9 mouse cellular contexts compared by ENCODE assay signal in the genomic region with DNA sequence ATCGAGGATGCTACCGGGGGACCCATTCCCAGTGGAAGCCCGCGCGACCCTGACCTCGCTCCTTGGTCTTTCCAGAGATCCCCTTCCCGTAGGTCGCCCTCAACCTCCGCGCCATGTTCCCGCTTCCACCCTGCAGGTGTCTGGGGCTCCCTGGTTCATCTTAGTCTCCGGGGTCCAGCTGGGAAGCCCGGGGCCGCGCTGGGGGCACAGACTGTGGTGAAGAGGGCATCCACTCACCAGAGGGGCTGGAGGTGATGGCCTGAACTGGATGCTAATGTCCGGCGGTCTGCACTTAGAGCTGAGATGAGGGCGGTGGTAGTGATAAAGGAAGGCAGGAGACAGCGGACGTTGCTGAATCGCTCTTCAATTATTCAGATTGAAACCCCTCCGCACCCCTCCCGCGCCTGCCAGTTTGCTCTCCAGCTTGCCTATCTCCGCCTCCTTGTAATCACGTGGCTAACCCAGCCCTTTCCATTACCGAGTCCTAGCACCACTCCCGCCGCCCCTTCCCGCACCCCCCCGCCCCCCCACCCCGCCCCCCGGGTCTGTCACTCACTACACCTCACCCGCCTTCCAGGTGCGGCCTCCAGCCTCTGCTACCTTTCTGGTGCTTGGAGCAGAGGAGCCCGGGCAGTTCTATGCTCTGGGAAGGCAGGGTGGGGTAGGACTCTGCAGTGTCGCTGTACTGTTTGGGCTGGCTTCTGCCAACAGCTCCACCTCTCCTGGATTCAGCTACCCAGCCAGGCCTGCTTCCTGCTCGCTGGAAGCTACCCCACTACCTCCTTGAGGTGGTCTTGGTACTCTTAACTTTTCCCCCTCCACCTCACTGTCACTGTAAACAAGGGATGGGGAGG. TPM values are rescaled to one million over a fixed set of nuclear protein-coding genes. Genes with fewer than 3 reads are reported as not detected.
A peak's percentile ranks its signal among the peaks of the same experiment; 100 is the strongest.
DNase-seq lines count a peak whose midpoint lies in the region; ATAC-seq and TF ChIP-seq lines count a peak whose summit lies in the region.
"Had no signal": no experiment of that assay in that cellular context is flagged by ENCODE, and none has a peak within 500 bp of the region (broad histone marks: within the 10 kb centered on the region; RNA-seq: fewer than 3 reads in every experiment).

A gene (minus strand): TSS at position 445 of the 854 bp plus-strand sequence.

- no peak for ATAC-seq in heart, embryonic 14.5 days (ENCODE audit: insufficient number of reproducible peaks, insufficient read depth, low FRiP score, low read depth)

- intact Hi-C loops in left cerebral cortex, postnatal 25 days (cut with DNase I) = loop anchor here (2.0 to 5.0 kb wide), 4 partner anchors 19 to 218 kb away; a partner anchor contains a TSS
- intact Hi-C loops in gastrocnemius, adult 2 months (cut with DNase I) = no loop called here

- H3K4me3 ChIP-seq in heart, embryonic 14.5 days (ENCODE audit: control insufficient read depth in 1 of 2, insufficient read depth in 1 of 2, low read depth in 1 of 2, low read length in 2 of 2) = peak within 1 kb of the TSS; percentile 5 to 19; a peak in 3 of 4 replicates
- H3K4me3 ChIP-seq in gastrocnemius, adult 2 months = no peak within 1 kb of the TSS

- no peak for TF ChIP-seq CTCF in gastrocnemius, adult 2 months (IDR thresholded peaks at IDR 0.05)

- no peaks in the 10 kb centered on the region for H3K9me3 ChIP-seq in heart, embryonic 14.5 days (ENCODE audit: control insufficient read depth, low read length)

- no peak for DNase-seq in heart, adult 18-20 months
- DNase-seq in cerebellum, postnatal 10 days = peak; percentile 93 to 94
- peak; percentile 72 to 73 for DNase-seq in frontal cortex, postnatal 14 days (ENCODE audit: low spot score in 2 of 2)
- DNase-seq in left cerebral cortex, postnatal 25 days (ENCODE audit: low spot score in 2 of 2) = peak; percentile 75 to 88
- peak; percentile 83 to 87 for DNase-seq in right cerebral cortex, adult 2 months (ENCODE audit: low spot score in 2 of 2)
- DNase-seq in gastrocnemius, adult 2 months = no peak
- no peak for DNase-seq in kidney, postnatal 14 days

- H3K27ac ChIP-seq in heart, embryonic 14.5 days (replicated peaks in 1 of 2; ENCODE audit: control insufficient read depth in 1 of 2, insufficient read depth in 1 of 2, low read depth in 2 of 2, low read length in 2 of 2) = no peak within 1 kb of the TSS
- no peak within 1 kb of the TSS for H3K27ac ChIP-seq in gastrocnemius, adult 2 months

- WGBS in heart, embryonic 14.5 days = 2% methylated on average over 33 of the region's 38 CpGs

- no peak within 1 kb of the TSS for H3K9ac ChIP-seq in heart, embryonic 14.5 days (ENCODE audit: low read length)

- no peaks in the 10 kb centered on the region for H3K36me3 ChIP-seq in heart, embryonic 14.5 days (ENCODE audit: control insufficient read depth, insufficient read depth, low read length)

- peaks cover 0 to 3% of the 10 kb centered on the region in 2 experiments; a peak in 1 of 4 replicates for H3K4me1 ChIP-seq in heart, embryonic 14.5 days (ENCODE audit: control insufficient read depth in 2 of 2, insufficient read depth in 2 of 2, low read length in 2 of 2)

- H3K4me2 ChIP-seq in heart, embryonic 14.5 days (ENCODE audit: low read length) = peak within 1 kb of the TSS; percentile 35

- peaks cover 42% of the 10 kb centered on the region for H3K27me3 ChIP-seq in heart, embryonic 14.5 days (ENCODE audit: control insufficient read depth, insufficient read depth, low read length)
- H3K27me3 ChIP-seq: CH12.LX had no signal

RNA-seq across cellular contexts. Expression of the gene that starts here (rescaled TPM):
- 0.62 and 0.66 TPM in 2 replicates for polyA plus RNA-seq in heart, embryonic 14.5 days (2014; fragmentation: Nextera tagmentation; extraction: Ambion mirVana)
- not detected for total RNA-seq in heart, adult 18-20 months (2021)
- 10 to 100 TPM; 52.1 to 52.6 TPM for total RNA-seq in left cerebral cortex, postnatal 25 days (2021)
- under 1 TPM; 0.03 to 0.05 TPM for total RNA-seq in gastrocnemius, adult 2 months (2021)
- total RNA-seq: CH12.LX had no signal

Comparison
In these comparisons a context has a peak if more than half of its experiments do, and no peak if none do; other contexts are left out.
1. RNA of the gene that starts here (total RNA-seq): 52.1 to 52.6 TPM in left cerebral cortex, postnatal 25 days; 0.03 to 0.05 TPM in gastrocnemius, adult 2 months and not detected in heart, adult 18-20 months; every median in the first group is over 10 times any median in the second.
2. DNase-seq: peak in cerebellum, postnatal 10 days (2 of 2), frontal cortex, postnatal 14 days (2 of 2), left cerebral cortex, postnatal 25 days (2 of 2) and right cerebral cortex, adult 2 months (2 of 2); none in heart, adult 18-20 months (0 of 2), gastrocnemius, adult 2 months (single experiment) and kidney, postnatal 14 days (single experiment).